Mouse (Mus musculus) adrenal gland, postnatal 14 days (tissue): ENCODE data around the gene Limch1. TPM values are rescaled to one million over a fixed set of nuclear protein-coding genes. Genes with fewer than 3 reads are reported as not detected.

Experiments
- DNase-seq: peaks from one replicate; pipeline ENCODE4 v3.0.0; 2021; ENCODE audit warnings: mixed read lengths
- total RNA-seq: library from RNA; stranded (reverse); gene quantifications from 2 replicates; pipeline ENCODE4 v1.2.3, GENCODE M21; 2021

Limch1 gene
- total RNA-seq, 1 experiment from 2014 or later = 96.8 TPM

DNA sequence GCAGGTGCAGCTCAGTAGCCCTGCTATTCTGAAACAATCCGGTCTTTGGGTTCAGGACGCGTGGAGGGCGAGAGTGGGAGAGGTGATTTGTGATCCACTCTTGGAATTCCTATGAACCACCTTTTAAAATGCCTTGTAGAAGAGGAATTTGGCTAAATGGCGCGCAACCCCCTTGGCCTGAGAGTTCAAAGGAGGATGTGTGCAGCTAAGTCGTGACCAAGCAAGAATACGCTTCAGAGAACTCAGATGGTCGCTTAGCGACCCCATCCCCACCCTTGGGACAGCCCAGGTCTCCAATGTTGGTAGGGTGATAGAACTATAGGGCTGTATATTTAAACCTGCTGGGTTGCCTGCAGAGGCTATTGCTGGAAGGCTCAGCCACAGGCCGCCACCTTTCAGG, 1.1 kb downstream of the Limch1 start:
- no peak for DNase-seq

DNA sequence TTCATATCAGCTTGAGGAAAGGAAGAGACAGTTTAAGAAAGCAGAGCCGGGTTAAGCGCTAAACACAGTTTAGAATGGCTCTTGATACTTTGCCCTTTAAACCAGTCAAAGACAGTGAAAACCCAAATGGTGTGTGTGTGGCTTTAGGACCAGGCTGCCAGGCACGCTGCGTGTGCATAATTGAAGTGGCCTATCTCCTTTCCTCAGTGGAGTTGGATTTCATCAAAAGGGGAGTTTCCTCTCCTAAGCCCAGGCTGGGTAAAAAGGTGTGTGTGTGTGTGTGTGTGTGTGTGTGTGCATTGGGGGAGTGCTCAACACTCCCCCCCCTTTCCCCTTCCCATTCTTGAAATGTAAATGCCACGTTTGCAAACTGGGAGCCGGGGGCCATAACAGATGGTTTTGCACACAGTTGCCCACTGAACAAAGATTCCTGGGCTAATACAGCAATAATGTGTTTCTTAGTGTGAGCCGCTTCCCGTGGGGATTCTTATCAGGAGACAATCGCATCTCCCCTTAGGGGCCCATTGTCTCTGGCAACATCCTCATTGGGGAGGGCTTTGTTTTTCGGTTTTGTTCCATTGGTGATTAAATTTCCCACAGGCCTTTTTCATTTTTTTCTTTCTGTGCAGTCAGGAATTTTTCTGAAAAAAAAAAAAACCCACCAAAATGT, 2.3 kb downstream of the Limch1 start:
- DNase-seq = no peak

DNA sequence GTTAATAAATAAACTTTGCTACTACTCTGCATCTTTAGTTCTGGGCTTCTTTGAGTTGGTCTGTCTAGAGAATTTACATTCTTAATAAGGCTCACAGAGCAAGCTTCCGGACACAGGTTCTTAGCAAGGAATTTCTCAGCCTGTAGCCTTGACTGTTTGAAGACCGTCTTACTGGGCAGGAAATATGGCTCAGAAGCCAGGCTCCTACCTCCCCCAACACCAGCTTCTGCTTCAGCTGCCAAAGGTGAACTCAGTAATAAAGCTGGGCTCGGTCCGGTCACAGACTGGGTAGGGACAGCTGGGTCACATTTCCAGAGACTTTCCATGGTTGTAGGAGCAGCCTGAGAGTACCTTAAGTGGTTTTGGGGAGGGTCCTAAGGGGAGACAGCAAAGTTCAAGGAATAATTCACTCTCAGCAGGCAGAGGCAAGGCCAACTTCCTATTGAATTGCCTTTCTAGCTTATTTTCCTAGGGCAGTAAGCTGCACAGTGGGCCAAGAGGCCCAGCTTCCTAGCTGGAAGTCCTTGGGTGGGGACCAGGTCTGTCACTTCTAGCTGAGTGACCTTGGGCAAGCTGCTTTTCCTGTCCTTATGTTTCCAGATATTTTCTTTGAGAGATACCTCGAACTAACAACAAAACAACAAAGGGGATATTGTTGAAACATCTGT, 3.0 kb downstream of the Limch1 start:
- DNase-seq = peak; percentile 48

DNA sequence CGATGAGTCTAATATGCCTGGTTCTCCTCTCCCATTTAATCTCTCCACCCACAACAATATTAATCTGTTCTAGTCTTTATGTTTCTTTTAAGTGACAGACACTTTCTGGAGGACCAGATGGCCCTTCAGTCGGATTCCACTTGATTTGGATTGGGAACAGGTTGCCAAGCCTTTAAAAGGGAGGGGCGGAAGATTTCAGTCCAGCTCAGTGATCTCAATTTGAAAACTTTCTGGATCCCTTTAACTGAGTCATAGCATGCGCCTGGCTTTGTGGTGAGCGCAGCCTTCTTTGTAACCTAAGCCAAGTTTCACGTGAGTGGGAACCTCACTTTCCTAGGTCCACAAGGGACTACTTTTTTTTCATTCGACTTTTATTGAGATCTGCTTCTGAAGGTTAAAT, 5.0 kb downstream of the Limch1 start:
- peak; percentile 42 for DNase-seq

DNA sequence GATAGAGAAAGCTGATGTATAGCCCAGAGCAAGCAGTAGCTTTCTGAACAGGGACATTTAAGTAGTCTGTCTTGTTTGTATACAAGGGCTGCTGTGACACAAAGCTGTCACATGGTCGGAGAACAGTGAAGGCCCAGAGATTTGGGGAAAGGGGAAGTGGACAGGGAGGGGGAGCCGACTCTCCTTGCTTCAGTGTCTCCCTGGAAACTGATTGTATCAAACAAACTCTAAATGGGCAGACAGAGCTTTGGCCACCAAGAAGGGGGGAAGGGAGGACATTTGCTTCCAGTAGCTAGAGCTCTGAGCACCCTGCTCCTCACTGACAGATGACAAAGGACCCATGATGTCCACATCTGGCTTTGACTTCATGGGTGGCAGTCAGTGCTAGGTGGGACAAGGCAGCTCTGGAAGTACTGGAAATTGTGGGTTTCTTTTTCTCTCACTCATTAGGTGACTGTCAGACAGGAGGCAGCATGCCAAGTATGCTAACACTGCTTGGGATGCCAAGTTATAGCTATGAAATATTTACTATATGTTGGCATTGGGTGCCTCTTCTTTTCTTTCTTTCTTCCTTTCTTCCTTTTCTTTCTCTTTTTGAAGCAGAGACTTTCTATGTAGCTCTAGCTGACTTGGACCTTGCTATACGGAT, 5.8 kb downstream of the Limch1 start:
- no peak for DNase-seq

DNA sequence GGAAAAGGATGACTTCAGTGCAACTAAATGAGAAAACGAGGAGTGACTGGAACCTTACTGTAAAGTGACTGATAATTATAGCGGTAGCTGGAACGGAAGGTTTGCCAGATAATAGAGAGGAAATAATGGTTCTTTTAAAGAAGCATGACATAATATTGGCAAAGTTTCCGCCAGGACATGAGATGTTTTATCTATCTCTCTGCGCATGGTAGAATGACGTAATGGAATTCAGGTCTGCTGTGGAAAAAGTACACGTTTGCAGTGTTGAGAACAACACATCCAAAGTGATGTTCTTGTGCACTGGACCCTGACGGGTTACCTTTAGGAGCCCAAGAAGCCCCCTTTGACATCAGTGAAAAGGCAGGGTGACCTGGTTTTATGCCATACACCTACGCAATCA, 8.0 kb downstream of the Limch1 start:
- DNase-seq = no peak

DNA sequence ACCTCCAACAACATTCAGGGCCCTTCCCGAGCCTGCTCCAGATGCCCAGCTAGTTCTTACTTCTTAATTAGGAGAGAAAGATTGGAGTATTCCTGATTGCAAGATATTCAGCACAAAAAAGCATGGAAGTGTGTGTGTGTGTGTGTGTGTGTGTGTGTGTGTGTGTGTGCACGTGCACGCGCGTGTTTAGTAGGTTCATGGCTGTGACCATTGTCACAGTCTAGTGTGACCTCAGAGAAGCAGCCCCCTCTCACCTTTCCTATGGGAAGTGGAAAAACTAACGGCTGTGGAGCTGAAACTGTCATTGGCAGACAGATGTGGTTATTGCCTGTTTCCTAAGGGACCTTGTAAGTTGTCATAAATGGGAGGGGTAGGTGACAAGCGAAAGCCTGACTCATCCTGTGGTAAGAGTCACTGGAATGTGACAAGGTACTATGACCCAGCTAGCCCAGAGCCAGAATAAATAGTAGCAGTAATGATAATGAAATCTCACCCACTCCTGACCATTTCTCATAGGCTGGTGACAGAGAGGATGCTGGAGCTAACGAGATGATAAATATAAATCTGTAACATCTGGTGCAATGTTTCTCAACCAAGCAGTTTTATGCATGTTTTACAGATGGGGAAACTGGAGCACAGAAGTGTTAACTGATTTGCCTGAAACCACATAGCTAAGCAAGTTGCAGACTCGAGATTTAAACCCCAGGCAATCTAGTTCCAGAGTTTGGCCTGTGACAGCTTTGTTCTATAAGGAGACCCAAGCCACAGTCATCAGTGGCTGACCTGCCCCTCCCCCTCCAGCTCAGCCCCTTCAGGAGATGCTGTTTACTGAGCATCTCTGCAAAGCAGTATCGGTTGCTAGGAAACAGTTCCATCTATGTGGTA, 11.4 kb downstream of the Limch1 start:
- peak; percentile 36 for DNase-seq

DNA sequence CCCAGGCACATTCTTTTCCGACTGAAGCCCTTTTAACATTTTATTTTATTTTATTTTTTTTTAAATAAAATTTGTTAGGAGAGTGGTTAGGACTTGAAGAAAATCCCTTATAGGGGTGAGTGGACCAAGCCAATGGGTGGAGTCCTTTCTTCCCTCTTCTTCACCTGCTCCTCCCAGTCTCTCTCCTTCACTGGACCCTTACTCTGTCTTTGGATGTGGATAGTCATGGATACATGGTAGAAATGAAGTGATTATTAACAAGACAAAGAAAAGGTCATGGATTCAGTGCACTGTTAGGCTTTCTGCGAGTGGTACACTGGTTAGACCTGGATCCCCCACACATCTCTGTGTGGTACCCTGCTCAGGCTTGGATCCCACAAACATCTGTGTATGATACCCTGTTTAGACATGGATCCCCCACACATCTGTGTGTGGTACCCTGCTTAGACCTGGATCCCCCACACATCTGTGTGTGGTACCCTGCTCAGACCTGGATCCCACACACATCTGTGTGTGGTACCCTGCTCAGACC, 12.1 kb downstream of the Limch1 start:
- DNase-seq = no peak

DNA sequence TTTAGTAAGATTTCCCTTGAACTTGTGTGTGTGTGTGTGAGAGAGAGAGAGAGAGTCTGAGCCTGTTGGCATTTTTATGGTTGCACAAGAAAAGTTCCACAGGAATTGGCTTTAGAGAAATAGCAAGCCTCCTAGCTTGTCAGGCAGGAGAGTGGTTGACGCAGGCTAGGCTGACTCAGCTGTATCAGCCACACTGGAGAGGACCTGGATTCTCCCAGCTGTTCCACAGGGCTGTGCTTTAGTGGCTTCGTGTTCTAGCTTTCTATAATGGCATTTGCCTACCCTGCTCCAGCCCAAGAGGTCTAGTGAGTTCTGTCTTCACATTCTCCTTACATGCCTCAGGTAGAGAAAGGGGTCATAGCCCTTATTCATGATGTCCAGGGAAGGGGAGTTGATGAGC, 13.7 kb downstream of the Limch1 start:
- peak; percentile 31 for DNase-seq

DNA sequence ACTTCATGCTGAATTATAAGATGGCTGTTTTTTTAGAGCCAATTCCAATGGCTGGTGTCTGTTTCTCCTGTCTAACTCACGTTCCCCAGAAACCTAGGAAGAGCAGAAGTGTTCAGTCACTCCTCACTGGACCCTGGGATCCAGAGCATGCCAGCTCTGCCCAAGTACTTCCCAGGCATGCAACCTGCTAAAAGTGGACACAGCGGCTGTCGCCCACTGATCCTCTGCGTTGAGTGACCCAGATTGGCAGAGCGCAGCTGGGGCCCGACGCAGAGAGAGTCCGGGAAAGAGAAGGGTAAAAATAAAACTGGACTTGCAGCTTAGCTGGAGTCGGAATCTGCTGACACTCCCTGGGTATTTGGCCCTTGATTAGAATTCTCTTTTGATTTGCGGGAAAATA, 15.1 kb downstream of the Limch1 start:
- no peak for DNase-seq

DNA sequence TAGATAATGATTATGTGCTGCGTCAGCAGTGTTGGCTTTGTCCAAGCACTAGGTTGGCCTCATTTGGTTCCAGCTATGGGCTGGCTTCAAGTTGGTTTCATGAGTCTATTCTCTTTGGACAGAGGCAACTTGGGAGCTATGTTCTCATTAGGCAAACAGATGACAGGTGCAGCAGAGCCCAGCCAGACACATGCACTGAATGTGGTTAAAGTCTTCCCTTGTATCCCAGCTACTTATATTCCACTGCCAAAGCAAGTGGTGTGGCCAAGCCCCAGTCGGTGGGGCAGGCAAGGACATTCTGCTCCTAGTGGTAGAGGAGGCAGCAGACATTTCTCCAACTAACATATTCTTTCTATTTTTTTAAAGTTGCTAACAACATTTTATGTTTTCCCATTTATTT, 16.4 kb downstream of the Limch1 start:
- DNase-seq = no peak

DNA sequence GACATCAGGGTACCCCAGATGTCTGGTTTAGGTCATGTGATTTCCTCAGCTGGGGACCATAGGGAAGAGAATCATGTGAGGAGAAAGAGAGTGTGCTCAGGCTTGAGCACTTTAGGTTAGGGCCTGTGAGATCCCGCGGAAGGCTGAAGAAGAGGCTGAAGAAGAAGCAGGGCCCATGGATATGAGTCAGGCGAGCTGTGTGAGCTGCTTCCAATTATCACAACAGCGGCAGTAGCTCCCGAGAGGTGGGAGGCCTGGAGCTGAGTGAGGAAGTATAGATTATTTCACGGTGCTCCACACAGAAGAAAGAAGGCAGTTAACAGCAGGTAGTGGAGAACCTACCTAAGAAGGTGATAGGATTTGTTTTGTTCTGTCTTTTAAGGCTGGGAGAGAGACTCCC, 18.5 kb downstream of the Limch1 start:
- no peak for DNase-seq

DNA sequence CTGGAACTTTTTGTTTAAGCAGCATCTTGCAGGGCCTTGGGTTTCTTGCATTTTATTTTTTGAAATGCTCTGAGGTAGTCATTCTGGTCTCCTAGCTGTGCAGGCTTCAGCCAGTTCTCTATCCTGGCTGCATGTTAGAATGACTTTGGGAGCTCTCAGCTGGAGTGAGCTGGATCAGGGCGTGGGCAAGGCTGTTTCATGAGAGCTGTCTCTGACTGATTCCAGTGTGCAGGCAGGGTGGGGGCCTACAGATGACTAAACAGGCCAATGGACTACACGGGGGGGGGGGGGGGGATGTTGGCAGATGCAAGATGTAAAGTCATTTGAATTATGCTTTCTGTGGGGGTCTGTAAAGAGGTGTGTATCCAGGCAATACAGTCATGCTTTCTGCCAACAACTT, 20.3 kb downstream of the Limch1 start:
- no peak for DNase-seq

DNA sequence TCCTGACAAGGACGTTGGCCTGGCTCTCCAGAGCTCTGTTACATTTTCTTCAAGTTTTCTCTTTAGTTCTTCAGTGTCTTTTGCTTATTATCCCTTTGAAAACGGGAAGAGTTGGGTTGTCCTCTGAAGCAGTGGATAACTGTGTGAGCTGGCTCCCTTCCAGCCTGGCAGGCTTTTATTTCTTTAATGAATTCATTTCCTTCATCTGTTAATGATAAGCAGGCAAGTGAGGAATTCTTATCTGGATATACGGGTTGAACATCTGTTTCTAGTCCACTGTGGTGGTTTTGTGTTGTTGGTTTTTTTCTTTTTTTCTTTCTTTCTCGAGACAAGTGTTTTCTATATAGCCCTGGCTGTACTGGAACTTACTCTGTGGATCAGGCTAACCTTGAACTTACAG, 22.4 kb downstream of the Limch1 start:
- DNase-seq = no peak

DNA sequence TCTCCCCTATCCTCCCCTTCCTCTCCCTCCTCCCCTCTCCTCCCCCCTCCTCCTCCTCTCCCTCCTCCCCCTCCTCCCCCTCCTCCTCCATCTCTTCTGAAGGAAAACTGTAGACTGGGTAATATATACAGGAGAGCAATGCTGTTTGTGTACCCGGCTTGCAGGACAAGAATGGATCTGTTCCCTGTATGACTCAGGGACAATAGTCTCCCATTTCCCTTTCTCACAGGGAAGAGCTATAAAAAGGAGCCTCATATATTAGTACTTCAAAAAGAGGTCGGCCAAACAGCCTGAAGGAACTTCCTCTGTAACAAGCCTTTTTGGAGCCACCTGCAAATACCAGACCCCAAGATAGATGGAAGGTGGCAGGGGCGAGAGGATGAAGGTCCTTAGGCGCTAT, 23.4 kb downstream of the Limch1 start:
- DNase-seq = no peak

DNA sequence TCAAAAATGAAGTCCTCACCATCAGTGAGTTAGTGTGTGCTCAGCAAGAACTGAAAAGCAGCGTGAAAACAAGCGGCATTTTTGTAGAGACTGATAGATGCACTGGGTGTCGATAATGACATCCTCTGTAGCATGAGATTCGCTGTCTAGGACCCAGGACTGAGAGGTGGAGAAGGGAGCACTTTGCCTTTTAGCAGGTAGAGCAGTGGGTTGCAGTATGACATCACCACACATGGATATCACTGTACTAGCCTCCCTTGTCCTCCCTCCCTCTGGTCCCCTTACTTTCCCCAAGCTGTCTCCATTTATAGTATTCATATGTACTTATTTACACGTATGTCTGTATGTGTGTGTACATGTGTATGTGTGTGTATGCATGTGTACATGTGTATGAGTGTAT, 23.9 kb downstream of the Limch1 start:
- DNase-seq = no peak

DNA sequence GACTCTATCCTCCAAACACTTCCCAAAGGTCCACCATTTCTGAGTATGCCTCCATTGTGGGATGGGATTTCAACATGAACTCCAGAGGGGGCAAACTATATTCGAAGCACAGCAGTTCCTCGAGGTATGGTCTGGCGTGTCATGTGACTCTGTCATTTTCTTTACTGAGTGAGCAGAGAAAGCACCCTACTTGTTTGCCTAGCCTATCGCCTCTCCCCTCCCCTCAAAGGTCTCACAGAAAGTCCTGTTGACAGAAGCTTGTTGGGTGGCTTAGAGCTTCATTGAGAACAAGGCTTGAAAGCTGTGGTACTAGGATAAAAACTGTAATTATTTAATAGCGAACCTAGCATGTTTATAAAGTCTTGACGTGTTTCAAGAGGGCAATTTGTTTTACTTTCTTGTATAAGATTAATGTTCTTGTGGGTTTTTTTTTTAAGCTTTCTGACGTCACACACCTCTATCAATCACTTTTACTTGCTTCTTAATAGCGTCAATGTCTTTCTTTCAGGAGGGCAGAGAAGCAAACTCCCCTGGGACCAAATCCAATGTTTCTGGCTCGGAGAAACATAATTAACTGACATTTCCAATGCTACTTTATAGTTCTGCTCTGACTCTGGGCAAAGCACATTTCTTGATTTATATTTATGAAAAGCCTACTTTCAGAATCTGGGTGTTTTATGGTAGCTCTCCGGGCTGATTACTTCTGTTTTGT, 32.5 kb downstream of the Limch1 start:
- DNase-seq = no peak

DNA sequence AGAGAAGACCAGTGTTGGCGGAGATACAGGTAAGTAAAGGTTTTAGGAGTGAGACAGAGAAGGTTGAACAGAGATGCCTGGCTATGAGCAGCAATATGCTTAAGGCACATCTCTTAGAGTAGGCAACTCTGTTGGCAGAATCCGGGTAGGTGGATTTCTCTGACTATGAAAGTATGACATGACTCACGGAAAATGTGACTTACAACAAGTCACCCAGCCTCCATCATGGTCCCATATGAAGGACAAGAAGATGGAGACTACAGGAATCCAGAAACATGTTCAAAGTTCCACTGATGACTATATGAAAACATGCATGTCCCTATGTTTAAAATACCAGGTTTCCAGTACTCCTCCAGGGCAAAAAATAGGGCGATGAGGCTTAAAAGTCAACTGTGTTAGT, 34.7 kb downstream of the Limch1 start:
- DNase-seq = no peak

DNA sequence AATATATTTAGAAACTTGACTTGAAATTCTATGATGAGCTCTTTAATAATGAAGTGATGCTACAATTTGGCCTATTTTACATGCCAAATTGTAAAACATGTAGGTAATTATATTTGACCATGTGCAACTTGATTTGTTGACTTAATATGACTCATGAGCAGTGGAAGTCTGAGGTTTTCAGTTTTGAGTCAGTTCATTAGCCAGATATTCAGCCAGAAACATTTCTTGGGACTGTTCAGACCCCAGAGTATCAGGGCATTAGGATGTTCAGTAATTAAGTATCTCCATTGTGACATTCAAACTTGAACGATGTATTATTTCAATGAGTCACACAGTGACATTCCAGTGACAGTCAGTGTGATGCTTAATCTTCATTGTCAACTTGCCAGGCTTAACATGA, 35.9 kb downstream of the Limch1 start:
- no peak for DNase-seq

DNA sequence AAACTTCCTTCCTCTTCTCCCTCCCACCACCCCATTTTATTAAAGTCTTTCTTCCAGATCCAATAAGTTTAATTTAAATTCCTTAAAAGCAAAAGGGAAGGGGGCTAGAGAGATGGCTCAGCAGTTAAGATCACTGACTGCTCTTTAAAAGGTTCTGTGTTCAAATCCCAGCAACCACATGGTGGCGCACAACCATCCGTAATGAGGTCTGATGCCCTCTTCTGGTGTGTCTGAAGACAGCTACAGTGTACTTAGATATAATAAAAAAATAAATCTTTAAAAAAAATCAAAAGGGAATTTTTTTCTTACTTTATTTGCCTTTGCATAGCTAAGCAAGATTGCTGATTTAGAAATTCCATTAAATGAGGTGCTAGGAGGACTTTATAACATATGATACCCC, 37.2 kb downstream of the Limch1 start:
- no peak for DNase-seq

DNA sequence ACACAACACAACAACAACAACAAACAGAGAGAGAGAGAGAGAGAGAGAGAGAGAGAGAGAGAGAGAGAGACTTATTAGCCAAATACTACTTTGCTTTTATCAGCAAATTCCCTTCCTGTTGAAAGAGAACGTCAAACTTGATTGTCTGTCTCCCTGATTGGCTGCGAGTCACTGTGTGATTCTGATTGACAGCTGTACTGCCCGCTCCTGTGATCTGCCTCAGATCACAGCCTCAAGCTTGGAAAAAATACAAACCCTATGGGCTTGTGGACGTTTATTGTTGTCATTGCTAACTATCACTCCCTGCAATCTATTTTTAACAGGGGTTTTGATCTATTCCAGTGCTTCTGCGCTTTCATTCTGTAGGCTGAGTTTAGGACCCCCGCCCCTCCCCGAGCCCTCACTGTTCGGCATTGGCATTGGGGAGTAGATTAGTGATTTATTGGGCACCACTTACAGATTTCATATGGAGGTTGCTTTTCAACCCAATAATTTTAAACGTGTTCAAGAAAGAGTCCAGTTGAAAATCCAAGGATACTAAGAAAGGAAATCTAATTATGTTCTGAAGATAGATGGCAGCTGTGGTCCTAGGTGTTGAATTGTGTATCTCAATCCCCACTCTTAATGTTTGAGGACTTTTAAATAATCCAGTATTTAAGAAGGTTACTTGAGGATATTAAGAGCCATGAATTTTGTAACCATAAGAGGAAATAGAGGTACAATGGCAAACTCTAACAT, 39.2 kb downstream of the Limch1 start:
- no peak for DNase-seq
